Mouse (Mus musculus): ENCODE measurements around the gene Tiam2.

The Tiam2 gene

DNA sequence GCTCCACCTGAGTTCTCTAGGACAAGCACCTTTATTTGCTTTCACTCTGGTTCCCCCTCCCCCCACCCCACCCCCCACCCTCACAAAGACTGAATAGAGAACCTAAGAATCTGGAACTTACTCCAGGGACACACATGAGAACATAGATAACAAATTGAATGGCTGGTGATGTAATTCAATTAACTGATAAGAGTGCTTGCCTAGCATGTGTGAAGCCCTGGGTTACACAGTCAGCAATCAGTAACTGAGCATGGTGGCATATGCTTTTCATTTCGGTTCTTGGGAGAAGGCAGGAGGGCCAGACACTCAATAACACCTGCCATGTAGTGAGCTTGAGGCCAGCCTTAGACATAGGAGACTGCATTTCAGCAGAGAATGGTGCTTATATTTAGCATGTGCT is 229.9 kb downstream of the Tiam2 start:
- CTCF ChIA-PET = interaction anchor here in 1 of 4 experiments (2.3 kb wide), 1 partner anchor 58 kb away, joined by 13 read pairs; no protein-coding TSS in a partner anchor
- POLR2A ChIA-PET = interaction anchor here in 1 of 4 experiments (0.6 kb wide), 1 partner anchor 281 kb away, joined by 5 read pairs; no protein-coding TSS in a partner anchor

DNA sequence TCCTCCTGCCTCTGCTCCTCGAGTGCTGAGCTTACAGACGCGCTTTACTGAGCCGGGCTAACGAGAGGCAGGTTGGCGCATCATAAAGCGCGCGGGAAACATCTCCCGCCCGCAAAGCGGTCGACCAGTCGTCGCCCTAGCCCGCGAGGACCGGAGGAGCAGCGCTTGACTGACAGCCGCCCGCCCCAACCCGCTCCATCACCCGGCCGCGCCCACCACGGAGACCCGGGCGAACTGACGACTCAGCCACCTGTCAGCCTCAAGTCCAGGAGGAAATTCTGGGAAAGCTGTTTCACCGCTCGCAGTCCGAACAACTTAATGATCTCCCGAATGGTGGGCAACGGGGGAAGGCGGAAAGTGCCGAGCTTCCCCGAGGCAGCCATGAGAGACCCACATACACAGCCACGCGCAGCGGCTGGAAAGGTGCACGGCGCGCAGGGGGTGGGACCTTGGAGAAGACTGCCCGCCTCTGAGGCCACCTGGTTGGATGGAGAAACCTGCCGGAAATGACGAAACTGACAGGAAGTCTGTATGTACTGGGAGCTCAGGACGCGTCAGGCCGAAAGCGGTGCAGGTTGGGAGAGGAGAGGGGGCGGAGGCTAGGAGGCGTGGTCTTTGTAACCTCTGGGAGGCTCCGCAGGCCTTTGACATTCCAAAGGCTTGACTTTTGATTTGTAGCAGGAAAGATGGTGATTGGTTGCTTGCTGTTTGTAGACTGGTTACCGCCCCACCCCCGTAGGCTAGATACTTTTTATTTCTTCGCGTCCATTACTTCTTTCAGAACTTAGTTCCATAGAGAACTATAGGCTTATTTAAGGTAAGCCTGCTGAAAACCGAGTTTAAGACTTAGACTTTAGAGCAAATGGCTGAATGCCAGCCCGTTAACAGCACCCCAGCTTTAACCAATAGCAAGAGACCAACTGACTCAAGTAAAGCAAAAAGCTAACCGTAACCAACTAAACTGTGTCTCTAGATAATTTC is 231.2 kb downstream of the Tiam2 start, which contains the start of gene Tfb1m:
Gene Tfb1m (minus strand): TSS at position 451 of the 981 bp plus-strand sequence.
- CTCF ChIA-PET = interaction anchor here in 3 of 4 experiments (0.6 to 2.3 kb wide), 17 partner anchors 27 to 1247 kb away, joined by 3 to 18 read pairs (median 3); no protein-coding TSS in a partner anchor
- POLR2A ChIA-PET = interaction anchor here (0.6 to 2.4 kb wide), 38 partner anchors 8 to 1384 kb away, joined by 3 to 12 read pairs (median 4); partner anchors contain the start of gene Cldn20 (in 2 of the 4)

DNA sequence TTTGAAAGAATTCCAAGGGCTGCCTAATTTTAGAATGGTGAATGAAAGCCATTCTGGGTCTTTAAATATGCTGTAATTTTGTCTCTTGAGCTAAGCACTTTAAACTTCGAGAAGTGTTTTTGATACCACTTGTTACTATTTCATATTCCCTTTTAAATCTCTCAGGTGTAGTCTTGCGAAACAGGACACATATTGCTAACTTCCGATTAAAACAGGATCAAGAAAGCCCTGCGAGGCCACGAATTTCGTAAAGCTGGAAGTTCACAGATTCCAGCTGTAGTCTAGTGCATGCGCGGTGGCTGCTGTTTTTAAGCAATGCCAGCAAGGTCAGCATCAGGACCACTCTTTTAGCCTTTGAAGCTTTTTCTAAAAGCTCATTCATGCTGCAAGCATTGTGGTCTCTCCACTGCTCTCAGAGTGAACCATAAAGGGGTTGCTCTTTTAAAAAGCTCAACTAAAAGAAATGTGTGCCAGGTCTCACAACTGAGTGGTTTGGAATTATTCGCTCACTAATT is 232.0 kb downstream of the Tiam2 start:
- ChIA-PET CTCF (interaction anchor here in 3 of 4 experiments (0.6 to 2.3 kb wide), 13 partner anchors 42 to 1246 kb away, joined by 3 to 18 read pairs (median 4); no protein-coding TSS in a partner anchor), POLR2A (interaction anchor here (0.6 to 2.4 kb wide), 29 partner anchors 9 to 1095 kb away, joined by 3 to 12 read pairs (median 4); partner anchors contain the start of gene Cldn20 (in 2 of the 4))

DNA sequence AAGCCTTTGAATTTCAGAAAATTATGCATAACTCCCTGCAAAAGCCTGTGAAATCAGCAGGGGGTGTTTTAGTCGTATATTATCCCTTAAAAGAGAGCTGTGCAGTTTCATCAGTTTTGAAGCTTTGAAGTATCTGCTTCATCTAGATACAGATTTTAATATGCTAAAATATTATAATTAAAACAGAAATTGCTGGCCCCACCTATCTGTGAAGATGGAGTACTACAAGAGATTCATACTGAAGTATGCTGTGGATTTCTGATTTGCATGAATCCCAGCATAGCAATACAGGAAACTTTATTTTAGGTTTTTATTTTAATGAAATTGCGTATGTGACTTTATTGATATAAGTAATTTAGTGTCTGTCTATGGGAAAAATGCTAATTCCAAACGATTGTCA is 234.2 kb downstream of the Tiam2 start:
- ChIA-PET POLR2A (no interaction called here), CTCF (no interaction called here)

DNA sequence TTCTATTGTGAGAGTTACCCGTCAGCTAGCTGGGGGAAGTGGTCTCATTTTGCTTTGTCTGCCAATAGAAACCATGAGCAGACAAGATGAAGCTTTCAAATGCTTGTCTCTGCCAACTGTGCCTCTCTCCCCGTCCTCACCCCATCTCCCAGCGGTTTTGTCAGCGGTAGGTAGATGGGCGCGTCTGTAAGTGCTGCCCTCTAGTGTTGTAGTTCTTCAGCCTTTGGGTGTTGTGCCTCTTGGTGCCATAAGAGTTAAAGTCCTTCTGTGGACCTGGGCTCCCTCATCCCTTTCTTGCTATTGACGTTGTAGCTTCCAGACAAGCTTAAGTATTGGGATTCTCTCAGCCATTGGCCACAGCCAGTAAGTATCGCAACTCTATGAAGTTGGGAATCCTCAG is 236.0 kb downstream of the Tiam2 start:
- ChIA-PET POLR2A (no interaction called here), CTCF (interaction anchor here (0.5 to 2.2 kb wide), 7 partner anchors 17 to 119 kb away, joined by 3 to 8 read pairs (median 4); no protein-coding TSS in a partner anchor)

DNA sequence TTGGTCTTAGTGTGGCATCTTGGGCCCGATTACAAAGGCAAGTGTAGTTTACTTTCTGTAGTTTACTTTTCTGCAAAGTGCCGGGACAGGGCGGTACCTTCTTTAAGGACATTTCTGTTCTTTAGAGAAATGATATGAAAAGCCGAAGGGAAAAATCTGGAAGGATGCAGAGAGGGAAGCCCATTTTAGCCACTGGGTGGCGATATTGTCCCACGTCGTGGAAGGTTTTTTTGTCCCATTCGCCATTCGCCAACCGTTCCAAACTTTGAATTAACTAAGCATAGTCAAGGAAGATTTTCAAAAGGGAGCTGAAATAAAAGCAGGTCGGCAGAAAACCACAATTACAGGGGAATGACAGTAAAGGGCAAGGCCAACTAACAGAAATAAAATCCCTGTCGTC is 244.5 kb downstream of the Tiam2 start:
- ChIA-PET CTCF (interaction anchor here in 3 of 4 experiments (0.6 to 1.5 kb wide), 6 partner anchors 9 to 290 kb away, joined by 3 to 7 read pairs (median 4); no protein-coding TSS in a partner anchor), POLR2A (interaction anchor here in 1 of 4 experiments (1.4 kb wide), 1 partner anchor 13 kb away, joined by 4 read pairs; the partner anchor contains the start of gene Tfb1m)
